Mouse (Mus musculus) R1 (cell line): ENCODE measurements around the gene Cmah.

Source experiments
- DNase-seq: peaks from one replicate; pipeline ENCODE4 v3.0.0-alpha.2; 2018; ENCODE audit warnings: low read depth, low spot score

Cmah gene

GRCm38 (mm10) chr13:24481615-24482295 is 154.6 kb downstream of the Cmah start:
- peak; percentile 51 for DNase-seq

- no peak for DNase-seq
These were observed 156.5 kb downstream of the Cmah start for GRCm38 (mm10) chr13:24483691-24484090.

GRCm38 (mm10) chr13:24484811-24485210 is 157.6 kb downstream of the Cmah start:
- DNase-seq, result no peak

- no peak for DNase-seq
These were observed 158.8 kb downstream of the Cmah start for GRCm38 (mm10) chr13:24485964-24486363.

- DNase-seq, result no peak
These were observed 159.2 kb downstream of the Cmah start for GRCm38 (mm10) chr13:24486403-24486802.

GRCm38 (mm10) chr13:24487061-24487460 is 159.9 kb downstream of the Cmah start:
- no peak for DNase-seq

GRCm38 (mm10) chr13:24487546-24487945 is 160.3 kb downstream of the Cmah start:
- DNase-seq, result no peak

GRCm38 (mm10) chr13:24488526-24489070 is 161.4 kb downstream of the Cmah start:
- DNase-seq, result no peak

- no peak for DNase-seq
These were observed 162.3 kb downstream of the Cmah start for GRCm38 (mm10) chr13:24489515-24489914.

- no peak for DNase-seq
These were observed 162.8 kb downstream of the Cmah start for GRCm38 (mm10) chr13:24490041-24490440.

- DNase-seq, result no peak
These were observed 163.9 kb downstream of the Cmah start for GRCm38 (mm10) chr13:24491101-24491500.

GRCm38 (mm10) chr13:24493784-24494183 is 166.6 kb downstream of the Cmah start:
- DNase-seq, result no peak

- no peak for DNase-seq
These were observed 169.1 kb downstream of the Cmah start for GRCm38 (mm10) chr13:24496353-24496752.

- no peak for DNase-seq
These were observed 169.8 kb downstream of the Cmah start for GRCm38 (mm10) chr13:24497001-24497400.

GRCm38 (mm10) chr13:24498342-24498741 is 171.1 kb downstream of the Cmah start:
- DNase-seq, result no peak

GRCm38 (mm10) chr13:24499505-24499904 is 172.3 kb downstream of the Cmah start:
- DNase-seq, result peak; percentile 52

GRCm38 (mm10) chr13:24501179-24501905 is 174.1 kb downstream of the Cmah start:
- no peak for DNase-seq

- DNase-seq, result no peak
These were observed 174.7 kb downstream of the Cmah start for GRCm38 (mm10) chr13:24501919-24502318.

- DNase-seq, result no peak
These were observed 178.6 kb downstream of the Cmah start for GRCm38 (mm10) chr13:24505812-24506211.

GRCm38 (mm10) chr13:24507156-24507555 is 180.0 kb downstream of the Cmah start:
- DNase-seq, result no peak

GRCm38 (mm10) chr13:24508917-24509316 is 181.7 kb downstream of the Cmah start:
- DNase-seq, result no peak

- DNase-seq, result no peak
These were observed 184.2 kb downstream of the Cmah start for GRCm38 (mm10) chr13:24511367-24511766.
